Mouse (Mus musculus) lung, embryonic 16.5 days (tissue): ENCODE measurements around the gene Slc37a4. TPM values are rescaled to one million over a fixed set of nuclear protein-coding genes. Genes with fewer than 3 reads are reported as not detected.
A peak's percentile ranks its signal among the peaks of the same experiment; 100 is the strongest.
"Not testable (repeated sequence)": the region's sequence is repeated elsewhere in the genome, so short reads cannot be mapped to it uniquely, and the experiment has no call there.

ENCODE experiments used
- ATAC-seq: fragments of 200-750 bp; cut with Nextera tagmentation; 2 replicates; pipeline ENCODE4 v1.8.0; 2017; ENCODE audit warnings: low read depth, mild to moderate bottlenecking, moderate library complexity
- H3K27ac ChIP-seq: fragments of 300-500 bp; sonication (generic); 2 replicates; pipeline ENCODE4 v1.5.1; 2014; ENCODE audit warnings: mild to moderate bottlenecking, control low read depth, low read length
- H3K27me3 ChIP-seq: fragments of 300-500 bp; sonication (generic); 2 replicates; pipeline ENCODE4 v1.6.1; 2014; ENCODE audit warnings: low read depth, low read length, mixed read lengths; ENCODE audit not compliant: control insufficient read depth, insufficient read depth
- H3K36me3 ChIP-seq: fragments of 300-500 bp; sonication (generic); 2 replicates; pipeline ENCODE4 v1.6.1; 2014; ENCODE audit warnings: low read length; ENCODE audit not compliant: control insufficient read depth, insufficient read depth
- H3K4me1 ChIP-seq: fragments of 300-500 bp; sonication (generic); replicated peaks from 2 replicates; pipeline ENCODE4 v1.6.1; 2014; ENCODE audit warnings: low read length, mixed read lengths; ENCODE audit not compliant: control insufficient read depth, insufficient read depth
- H3K4me2 ChIP-seq: fragments of 300-500 bp; sonication (generic); 2 replicates; pipeline ENCODE4 v1.6.1; 2014; ENCODE audit warnings: low read depth, low read length, control low read depth
- H3K4me3 ChIP-seq: fragments of 300-500 bp; sonication (generic); 2 replicates; pipeline ENCODE4 v1.5.1; 2014; ENCODE audit warnings: mild to moderate bottlenecking, low read length, control low read depth
- H3K9ac ChIP-seq: fragments of 300-500 bp; sonication (generic); 2 replicates; pipeline ENCODE4 v1.6.1; 2014; ENCODE audit warnings: low read length, control low read depth
- H3K9me3 ChIP-seq: fragments of 300-500 bp; sonication (generic); 2 replicates; pipeline ENCODE4 v1.6.1; 2016; ENCODE audit warnings: low read length; ENCODE audit not compliant: control insufficient read depth
- WGBS: fragments of 180-500 bp; shearing (Covaris S2); extraction: QIAGEN DNeasy Blood & Tissue Kit; methylation state at CpG from one replicate; pipeline ENCODE4 v1.1.7; 2014; 5-methylcytosine and 5-hydroxymethylcytosine counted together
- polyA plus RNA-seq: library from polyadenylated mRNA; unstranded; fragments of >200 nt; fragmentation: Nextera tagmentation; extraction: Ambion mirVana; gene quantifications from 2 replicates; pipeline ENCODE4 v1.2.1, GENCODE M21; 2015

Slc37a4 gene
- polyA plus RNA-seq, 1 experiment from 2014 or later: 21.9 TPM

- WGBS: 35% methylated on average over 4 of the region's 4 CpGs
- not testable (repeated sequence) for H3K27me3 ChIP-seq, H3K4me1 ChIP-seq, H3K36me3 ChIP-seq, H3K9me3 ChIP-seq
- ATAC-seq: peak; percentile 56
- Histone ChIP-seq H3K4me3 (peak overlapping the region; percentile 90), H3K27ac (peak overlapping the region; percentile 43; the same call in 1 of the 2 replicates), H3K4me2 (peak overlapping the region; percentile 68), H3K9ac (peak overlapping the region; percentile 55)
These were observed 34.7 kb upstream of the Slc37a4 start for GRCm38 (mm10) chr9:44361931-44362330.

GRCm38 (mm10) chr9:44364480-44364879, 32.2 kb upstream of the Slc37a4 start:
- Histone ChIP-seq H3K27ac (no peak overlapping the region), H3K9ac (no peak overlapping the region), H3K9me3 (no peaks in the 10 kb centered on the region), H3K4me3 (no peak overlapping the region), H3K4me1 (peaks cover 5% of the 10 kb centered on the region), H3K4me2 (no peak overlapping the region), H3K27me3 (no peaks in the 10 kb centered on the region), H3K36me3 (no peaks in the 10 kb centered on the region)
- WGBS: 63% methylated on average over 3 of the region's 3 CpGs
- ATAC-seq: no peak

- Histone ChIP-seq H3K27me3 (no peaks in the 10 kb centered on the region), H3K4me3 (no peak overlapping the region), H3K4me1 (peaks cover 2% of the 10 kb centered on the region; the same call in 1 of the 2 replicates), H3K9me3 (no peaks in the 10 kb centered on the region), H3K36me3 (no peaks in the 10 kb centered on the region), H3K27ac (no peak overlapping the region), H3K4me2 (no peak overlapping the region), H3K9ac (no peak overlapping the region)
- no peak for ATAC-seq
These were observed 23.3 kb upstream of the Slc37a4 start for GRCm38 (mm10) chr9:44373386-44373785.

- Histone ChIP-seq H3K9me3 (no peaks in the 10 kb centered on the region), H3K4me1 (peaks cover 14% of the 10 kb centered on the region), H3K27ac (no peak overlapping the region), H3K4me2 (no peak overlapping the region), H3K36me3 (no peaks in the 10 kb centered on the region), H3K27me3 (no peaks in the 10 kb centered on the region), H3K9ac (no peak overlapping the region), H3K4me3 (no peak overlapping the region)
- WGBS: 81% methylated on average over 6 of the region's 6 CpGs
- ATAC-seq: no peak
These were observed 20.5 kb upstream of the Slc37a4 start for GRCm38 (mm10) chr9:44376141-44376540.

GRCm38 (mm10) chr9:44377335-44377734, 19.3 kb upstream of the Slc37a4 start:
- H3K9me3 ChIP-seq, ATAC-seq, H3K27ac ChIP-seq, H3K36me3 ChIP-seq, H3K9ac ChIP-seq, H3K4me2 ChIP-seq, H3K4me3 ChIP-seq, H3K27me3 ChIP-seq: not testable (repeated sequence)
- WGBS: 80% methylated on average over 2 of the region's 2 CpGs
- H3K4me1 ChIP-seq: peaks cover 14% of the 10 kb centered on the region

GRCm38 (mm10) chr9:44378153-44378730, 18.4 kb upstream of the Slc37a4 start:
- H3K27ac ChIP-seq: no peak overlapping the region

GRCm38 (mm10) chr9:44379054-44379834, 17.4 kb upstream of the Slc37a4 start, which contains the start of gene Hyou1:
Gene Hyou1, plus strand, starts transcription at chr9:44379490.
- peak within 1 kb of the TSS; percentile 91 for H3K9ac ChIP-seq
- peaks cover 14% of the 10 kb centered on the region for H3K4me1 ChIP-seq
- peak within 1 kb of the TSS; percentile 87 for H3K27ac ChIP-seq
- H3K4me2 ChIP-seq: peak within 1 kb of the TSS; percentile 95
- under 1% methylated on average over 83 of the region's 83 CpGs for WGBS
- peak; percentile 99 for ATAC-seq
- H3K36me3 ChIP-seq: peaks cover 17% of the 10 kb centered on the region
- no peaks in the 10 kb centered on the region for H3K9me3 ChIP-seq
- H3K27me3 ChIP-seq: no peaks in the 10 kb centered on the region
- peak within 1 kb of the TSS; percentile 87 for H3K4me3 ChIP-seq

More at GRCm38 (mm10) chr9:44378153-44378730, 18.4 kb upstream of the Slc37a4 start:
- peak overlapping the region; percentile 87 for H3K4me3 ChIP-seq
- no peaks in the 10 kb centered on the region for H3K9me3 ChIP-seq
- WGBS: 76% methylated on average over 5 of the region's 5 CpGs
- no peak for ATAC-seq
- H3K36me3 ChIP-seq: peaks cover 13% of the 10 kb centered on the region
- peaks cover 14% of the 10 kb centered on the region for H3K4me1 ChIP-seq
- H3K9ac ChIP-seq: peak overlapping the region; percentile 82
- peak overlapping the region; percentile 78 for H3K4me2 ChIP-seq
- H3K27me3 ChIP-seq: no peaks in the 10 kb centered on the region

GRCm38 (mm10) chr9:44379862-44380261, 16.8 kb upstream of the Slc37a4 start:
- no peaks in the 10 kb centered on the region for H3K9me3 ChIP-seq
- WGBS: 2% methylated on average over 15 of the region's 15 CpGs
- peak overlapping the region; percentile 87 for H3K4me3 ChIP-seq
- no peaks in the 10 kb centered on the region for H3K27me3 ChIP-seq
- H3K27ac ChIP-seq: peak overlapping the region; percentile 83
- peak; percentile 19 for ATAC-seq
- H3K36me3 ChIP-seq: peaks cover 24% of the 10 kb centered on the region
- peak overlapping the region; percentile 91 for H3K9ac ChIP-seq
- peak overlapping the region; percentile 95 for H3K4me2 ChIP-seq
- H3K4me1 ChIP-seq: peaks cover 14% of the 10 kb centered on the region

GRCm38 (mm10) chr9:44384596-44384995, 12.1 kb upstream of the Slc37a4 start:
- Histone ChIP-seq H3K36me3 (peaks cover 61% of the 10 kb centered on the region), H3K9ac (no peak overlapping the region), H3K27ac (no peak overlapping the region), H3K27me3 (no peaks in the 10 kb centered on the region), H3K4me2 (no peak overlapping the region), H3K4me1 (peaks cover 10% of the 10 kb centered on the region), H3K9me3 (no peaks in the 10 kb centered on the region), H3K4me3 (no peak overlapping the region)
- ATAC-seq: no peak
- WGBS: 87% methylated on average over 13 of the region's 13 CpGs
